Mouse (Mus musculus): ENCODE results near the gene Arhgap44. TPM values are rescaled to one million over a fixed set of nuclear protein-coding genes. Genes with fewer than 3 reads are reported as not detected.

The Arhgap44 gene
- 0.21 TPM for polyA plus RNA-seq (2017; shearing (Covaris generic))

DNA sequence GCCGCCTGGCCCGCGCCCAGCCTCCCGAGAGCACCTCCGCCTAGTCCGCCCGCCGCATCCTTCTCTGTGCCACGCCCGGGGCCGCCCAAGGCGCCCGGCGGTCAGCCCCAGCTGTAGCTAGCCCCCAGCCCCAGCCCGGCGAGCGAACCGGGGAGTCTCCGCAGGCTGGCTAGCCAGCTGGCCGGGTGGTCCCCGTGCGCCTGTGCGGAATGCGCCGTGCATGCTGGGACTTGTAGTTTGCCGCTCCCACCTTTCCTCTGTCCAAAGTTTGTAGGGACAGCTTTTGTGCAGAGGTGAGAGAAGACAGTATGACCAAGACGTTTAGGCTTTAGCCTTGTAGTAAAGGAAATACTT is at the start of gene Arhgap44:
Arhgap44 (minus strand) TSS at position 195 of the 354 bp plus-strand sequence.

GRCm38 (mm10) chr11:65159791-65160190 is 3.0 kb downstream of the Arhgap44 start, which contains the start of gene 1700086D15Rik:
Gene 1700086D15Rik (minus strand): TSS chr11:65159891.

DNA sequence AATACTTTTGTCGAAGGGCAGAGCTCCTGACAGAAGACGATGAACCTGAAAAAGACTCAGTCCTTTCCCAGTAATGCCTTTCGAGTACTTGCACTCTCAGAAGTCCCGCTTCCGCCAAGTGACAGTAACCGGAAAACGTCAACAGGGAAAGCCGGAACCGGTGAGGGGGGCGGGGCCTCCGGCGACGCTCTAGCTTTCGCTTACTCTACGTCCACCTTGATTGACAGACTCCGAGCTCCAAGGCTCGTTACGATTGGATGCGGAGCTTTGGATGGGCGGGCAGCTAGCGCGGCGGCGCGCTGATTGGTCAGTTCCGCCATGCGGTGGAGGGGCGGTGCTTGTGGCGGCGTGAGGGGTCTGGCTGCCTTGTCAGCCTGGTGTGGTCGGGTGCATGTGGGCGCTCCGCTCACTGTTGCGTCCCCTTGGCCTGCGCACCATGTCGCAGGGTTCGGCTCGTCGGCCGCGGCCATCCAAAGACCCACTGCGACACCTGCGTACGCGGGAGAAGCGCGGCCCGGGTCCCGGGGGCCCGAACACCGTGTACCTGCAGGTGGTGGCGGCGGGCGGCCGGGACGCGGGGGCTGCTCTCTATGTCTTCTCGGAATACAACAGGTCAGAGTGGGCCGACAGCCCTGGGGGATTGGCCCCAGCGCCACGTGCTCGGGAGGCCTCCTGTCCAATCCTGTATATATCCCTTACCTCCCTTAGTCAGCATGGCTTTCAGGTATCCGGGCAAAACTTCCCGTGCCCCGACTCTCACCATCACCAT is 183.9 kb downstream of the Arhgap44 start, which contains the start of gene Elac2:
Elac2 (plus strand) TSS at position 319 of the 769 bp plus-strand sequence.

Other genes with a start within 250 kb of the Arhgap44 start
- gene Elac2, start 183.9 kb downstream of the Arhgap44 start, polyA plus RNA-seq (2017; shearing (Covaris generic)): 29.9 TPM
- gene 1700086D15Rik, start 3.1 kb downstream of the Arhgap44 start, polyA plus RNA-seq (2017; shearing (Covaris generic)): not detected
- gene Myocd, start 107.0 kb upstream of the Arhgap44 start, polyA plus RNA-seq (2017; shearing (Covaris generic)): not detected

Data from effector memory CD4-positive, alpha-beta T cell, adult 5 months (primary cell).